Mouse (Mus musculus) erythroblast, embryonic 14.5 days (primary cell): Measurements from ENCODE around the gene Adam33. TPM values are rescaled to one million over a fixed set of nuclear protein-coding genes. Genes with fewer than 3 reads are reported as not detected.
"Not testable (repeated sequence)": the region's sequence is repeated elsewhere in the genome, so short reads cannot be mapped to it uniquely, and the experiment has no call there.

Experiments used
- H3K27me3 ChIP-seq: 2 replicates; pipeline ENCODE4 v1.6.1; 2012; ENCODE audit warnings: inconsistent platforms; ENCODE audit not compliant: control insufficient read depth
- H3K36me3 ChIP-seq: 2 replicates; pipeline ENCODE4 v1.6.1; 2012; ENCODE audit warnings: mild to moderate bottlenecking, inconsistent platforms; ENCODE audit not compliant: control insufficient read depth
- H3K4me1 ChIP-seq: 2 replicates; pipeline ENCODE4 v1.6.1; 2012; ENCODE audit warnings: inconsistent platforms; ENCODE audit not compliant: control insufficient read depth
- H3K4me3 ChIP-seq: replicated peaks from 2 replicates; pipeline ENCODE3; 2012; ENCODE audit warnings: moderate library complexity, mild to moderate bottlenecking, inconsistent platforms
- H3K9me3 ChIP-seq: 2 replicates; pipeline ENCODE4 v1.6.1; 2012; ENCODE audit warnings: low read length, inconsistent platforms, mixed read lengths; ENCODE audit not compliant: control insufficient read depth
- GATA1 ChIP-seq: IDR thresholded peaks from 2 replicates; pipeline ENCODE4 v1.6.1; 2012; ENCODE audit warnings: low read length, inconsistent platforms, mixed read lengths
- TAL1 ChIP-seq: IDR thresholded peaks from 3 replicates; pipeline ENCODE4 v1.6.1; 2012; ENCODE audit warnings: low read length, inconsistent platforms, mixed read lengths
- polyA plus RNA-seq: library from polyadenylated mRNA; stranded (reverse); fragments of >175 nt; gene quantifications from 2 replicates; pipeline ENCODE4 v1.2.3, GENCODE M21; 2012

Gene Adam33
- polyA plus RNA-seq = 0.04 TPM in 1 of 2 replicates, not detected in the other

GRCm38 (mm10) chr2:131063404-131063864, at the start of gene Adam33:
Adam33 (minus strand) TSS chr2:131063814.
- no peak for TF ChIP-seq GATA1
- TF ChIP-seq TAL1 = no peak
- H3K9me3 ChIP-seq = no peaks in the 10 kb centered on the region
- H3K4me3 ChIP-seq = no peak within 1 kb of the TSS
- H3K36me3 ChIP-seq = no peaks in the 10 kb centered on the region
- peaks cover 75% of the 10 kb centered on the region for H3K27me3 ChIP-seq
- peaks cover 7% of the 10 kb centered on the region for H3K4me1 ChIP-seq

DNA sequence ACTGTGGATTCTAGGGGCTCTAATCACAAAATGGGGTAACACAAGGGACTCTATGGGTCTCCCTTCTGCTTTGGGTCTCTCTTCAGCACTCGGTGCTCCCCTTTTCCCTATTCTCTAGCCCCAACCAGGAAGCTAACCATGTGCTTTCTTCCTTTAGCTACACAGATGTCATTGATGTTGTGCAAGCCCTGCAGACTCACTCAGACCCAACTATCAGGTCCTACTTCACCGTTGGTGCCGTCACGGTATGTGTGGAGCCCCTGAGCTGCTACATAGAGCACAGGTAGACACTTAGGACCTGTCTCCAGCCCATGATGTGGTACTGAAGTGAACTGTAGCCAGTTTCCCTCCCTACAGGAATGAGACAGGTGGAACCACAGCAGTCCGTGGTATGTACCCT, 42.4 kb upstream of the Adam33 start:
- H3K9me3 ChIP-seq = no peaks in the 10 kb centered on the region
- no peaks in the 10 kb centered on the region for H3K36me3 ChIP-seq
- TF ChIP-seq GATA1 = no peak
- TF ChIP-seq TAL1 = no peak
- H3K4me3 ChIP-seq = no peak overlapping the region
- peaks cover 48% of the 10 kb centered on the region for H3K27me3 ChIP-seq
- peaks cover 1% of the 10 kb centered on the region; the same call in 1 of the 2 replicates for H3K4me1 ChIP-seq

GRCm38 (mm10) chr2:131105061-131105460, 41.4 kb upstream of the Adam33 start:
- H3K4me1 ChIP-seq, H3K9me3 ChIP-seq, H3K36me3 ChIP-seq, H3K4me3 ChIP-seq: not testable (repeated sequence)
- peaks cover 44% of the 10 kb centered on the region for H3K27me3 ChIP-seq

DNA sequence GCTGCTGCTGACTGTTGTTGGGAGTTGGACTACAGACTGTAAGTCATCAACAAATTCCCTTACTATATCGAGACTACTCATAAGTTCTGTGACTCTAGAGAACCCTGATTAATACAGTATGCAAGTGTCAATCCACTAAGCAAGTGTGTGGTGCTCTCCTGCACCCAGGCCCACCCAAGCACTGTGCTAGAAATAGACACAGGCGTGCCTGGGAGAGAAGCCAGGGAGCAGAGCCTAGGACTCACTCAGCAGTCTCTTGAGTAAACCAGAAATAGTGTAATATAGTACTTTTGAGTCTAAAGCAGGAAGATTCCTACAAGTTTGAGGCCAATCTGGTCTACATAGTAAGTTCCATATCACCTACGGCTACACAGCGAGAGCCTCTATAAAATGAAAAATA, 40.4 kb upstream of the Adam33 start:
- H3K36me3 ChIP-seq = no peaks in the 10 kb centered on the region
- TF ChIP-seq TAL1 (no peak), GATA1 (no peak)
- H3K4me3 ChIP-seq = no peak overlapping the region
- peaks cover 44% of the 10 kb centered on the region for H3K27me3 ChIP-seq
- no peaks in the 10 kb centered on the region for H3K9me3 ChIP-seq
- no peaks in the 10 kb centered on the region for H3K4me1 ChIP-seq

- H3K4me3 ChIP-seq = no peak overlapping the region
- peaks cover 16% of the 10 kb centered on the region for H3K4me1 ChIP-seq
- no peaks in the 10 kb centered on the region for H3K36me3 ChIP-seq
- H3K27me3 ChIP-seq = peaks cover 24% of the 10 kb centered on the region
- TF ChIP-seq GATA1 (no peak), TAL1 (no peak)
- H3K9me3 ChIP-seq = no peaks in the 10 kb centered on the region
Observed at GRCm38 (mm10) chr2:131101530-131101929, 37.9 kb upstream of the Adam33 start.

- peaks cover 43% of the 10 kb centered on the region for H3K4me1 ChIP-seq
- TF ChIP-seq TAL1 = no peak
- TF ChIP-seq GATA1 = no peak
- no peaks in the 10 kb centered on the region for H3K36me3 ChIP-seq
- H3K4me3 ChIP-seq = no peak overlapping the region
- H3K27me3 ChIP-seq = peaks cover under 1% of the 10 kb centered on the region; the same call in 1 of the 2 replicates
- no peaks in the 10 kb centered on the region for H3K9me3 ChIP-seq
Observed at GRCm38 (mm10) chr2:131097087-131097486, 33.5 kb upstream of the Adam33 start.

DNA sequence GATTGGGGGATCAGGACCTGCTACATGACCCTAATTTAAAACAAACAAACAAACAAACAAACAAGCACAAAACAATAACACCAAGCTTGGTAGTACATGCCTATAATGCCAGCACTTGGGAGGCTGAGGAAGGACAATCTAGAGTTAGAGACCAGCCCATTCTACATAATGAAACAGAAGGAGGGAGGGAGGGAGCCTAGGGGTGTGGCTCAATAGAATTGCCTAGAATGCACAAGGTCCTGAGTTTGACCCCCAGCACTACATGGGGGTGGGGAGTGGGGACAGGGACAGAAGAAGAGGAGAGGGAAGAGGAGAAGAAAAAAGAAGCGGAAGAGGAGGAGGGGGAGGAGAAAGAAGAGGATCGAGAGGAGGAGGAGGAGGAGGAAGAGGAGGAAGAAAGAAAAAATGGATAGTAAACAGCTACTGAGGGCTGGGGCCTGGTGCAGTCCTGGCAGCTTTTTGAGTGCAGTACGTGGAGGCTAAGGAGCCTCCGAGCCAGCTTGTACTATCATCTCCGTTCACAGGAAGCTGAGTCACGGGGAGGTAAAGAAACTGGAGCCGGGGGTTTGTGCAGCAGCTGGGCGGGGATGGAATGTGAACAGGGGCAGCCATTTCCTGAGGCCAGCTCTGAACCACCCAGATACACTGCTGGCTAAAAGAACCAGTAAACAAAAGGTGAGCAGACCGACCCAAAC, 32.6 kb upstream of the Adam33 start:
- Histone ChIP-seq H3K27me3 (no peaks in the 10 kb centered on the region), H3K4me1 (peaks cover 43% of the 10 kb centered on the region), H3K36me3 (no peaks in the 10 kb centered on the region), H3K4me3 (peak overlapping the region; percentile 46), H3K9me3 (no peaks in the 10 kb centered on the region)
- no peak for TF ChIP-seq GATA1

DNA sequence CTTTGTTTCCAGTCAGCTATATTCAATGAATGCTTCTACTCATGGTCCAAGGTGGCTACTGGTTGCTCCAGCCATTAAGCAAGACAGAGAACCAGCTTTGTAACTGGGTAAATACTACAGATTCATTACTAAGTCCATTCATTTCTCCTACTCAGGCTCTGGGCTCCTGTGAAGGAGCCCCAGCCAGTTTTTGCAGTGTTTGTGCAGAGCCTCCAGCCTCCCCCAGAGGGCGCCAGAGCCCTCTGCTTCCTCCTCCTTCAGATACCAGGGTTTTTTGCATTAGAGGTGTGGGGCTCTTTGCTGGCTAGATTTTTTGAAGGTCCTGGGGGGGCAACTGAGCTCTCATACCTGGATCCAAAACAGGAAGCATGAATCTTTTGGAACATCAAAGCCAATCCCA, 31.2 kb upstream of the Adam33 start:
- no peaks in the 10 kb centered on the region for H3K9me3 ChIP-seq
- H3K4me3 ChIP-seq = no peak overlapping the region
- peaks cover 43% of the 10 kb centered on the region for H3K4me1 ChIP-seq
- H3K27me3 ChIP-seq = no peaks in the 10 kb centered on the region; the same call in 1 of the 2 replicates
- no peaks in the 10 kb centered on the region for H3K36me3 ChIP-seq
- TF ChIP-seq GATA1 (no peak), TAL1 (no peak)

DNA sequence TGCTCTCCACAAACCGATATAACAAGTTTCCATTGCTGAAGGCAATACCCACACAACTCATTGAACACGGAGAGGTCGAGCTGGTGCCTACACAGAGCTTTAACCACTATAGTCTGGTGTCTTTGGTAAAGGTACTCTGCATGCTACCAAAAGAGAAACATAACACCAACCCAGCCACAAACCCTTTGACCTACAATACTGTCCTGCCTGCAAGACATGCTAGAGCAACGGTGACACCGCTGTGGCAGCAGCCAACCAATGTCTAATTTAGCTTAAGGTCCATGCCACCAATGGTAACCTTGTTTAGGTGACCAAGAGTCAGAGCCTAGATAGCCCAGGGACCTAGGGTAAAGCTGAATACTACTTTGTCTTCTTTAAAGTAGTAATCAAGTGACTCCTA, 30.0 kb upstream of the Adam33 start:
- no peaks in the 10 kb centered on the region for H3K36me3 ChIP-seq
- H3K4me1 ChIP-seq = peaks cover 43% of the 10 kb centered on the region
- no peaks in the 10 kb centered on the region for H3K9me3 ChIP-seq
- TF ChIP-seq TAL1 = no peak
- TF ChIP-seq GATA1 = no peak
- peaks cover under 1% of the 10 kb centered on the region for H3K27me3 ChIP-seq
- H3K4me3 ChIP-seq = no peak overlapping the region

GRCm38 (mm10) chr2:131090852-131091251, 27.2 kb upstream of the Adam33 start:
- Histone ChIP-seq H3K36me3 (no peaks in the 10 kb centered on the region), H3K27me3 (peaks cover 12% of the 10 kb centered on the region), H3K9me3 (no peaks in the 10 kb centered on the region), H3K4me1 (peaks cover 20% of the 10 kb centered on the region), H3K4me3 (no peak overlapping the region)
- no peak for TF ChIP-seq GATA1
- TF ChIP-seq TAL1 = no peak
